Mouse (Mus musculus): ENCODE measurements around the gene Ppard.

Gene Ppard

DNA sequence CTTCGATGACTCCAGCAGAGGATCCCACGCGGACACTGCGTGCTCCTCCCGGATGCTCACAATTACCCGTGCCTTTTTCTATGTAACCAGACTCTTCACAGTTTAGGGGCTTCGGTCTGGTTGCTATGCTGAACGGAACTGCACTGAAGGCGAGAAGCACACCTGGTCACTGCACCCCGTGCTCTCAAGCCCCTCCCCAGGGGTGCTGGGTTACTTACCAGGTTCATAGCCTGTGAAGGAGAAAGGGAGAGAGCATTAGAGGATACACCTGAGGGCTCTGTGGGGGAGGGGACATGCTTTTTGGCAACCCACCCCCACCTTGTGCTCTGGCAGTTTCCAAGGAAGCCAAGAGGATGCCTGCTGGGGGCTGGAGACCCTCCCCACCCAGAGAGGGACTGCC, 102.8 kb downstream of the Ppard start:
- no peak for DNase-seq (ENCODE audit: low spot score in 2 of 2)

DNA sequence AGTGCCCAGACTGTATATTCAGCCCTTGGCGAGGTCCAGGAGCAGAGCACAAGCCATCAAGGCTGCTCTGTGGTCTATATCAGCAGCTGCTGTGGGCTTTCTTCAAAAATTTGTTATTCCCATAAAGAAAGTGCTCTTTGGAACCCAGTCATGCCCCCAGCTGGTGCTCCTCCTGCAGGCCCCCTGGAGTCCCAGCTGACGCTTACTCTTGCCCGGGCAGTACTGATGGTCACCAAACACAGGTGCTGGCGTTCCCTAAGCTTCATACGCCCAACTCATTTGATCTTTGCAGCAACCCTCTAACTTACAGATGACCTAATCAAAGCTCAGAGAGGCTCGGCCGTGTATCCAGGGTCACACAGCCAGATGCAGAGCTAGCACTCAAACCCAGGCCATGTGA, 105.0 kb downstream of the Ppard start:
- no peak for DNase-seq (ENCODE audit: low spot score in 2 of 2)

DNA sequence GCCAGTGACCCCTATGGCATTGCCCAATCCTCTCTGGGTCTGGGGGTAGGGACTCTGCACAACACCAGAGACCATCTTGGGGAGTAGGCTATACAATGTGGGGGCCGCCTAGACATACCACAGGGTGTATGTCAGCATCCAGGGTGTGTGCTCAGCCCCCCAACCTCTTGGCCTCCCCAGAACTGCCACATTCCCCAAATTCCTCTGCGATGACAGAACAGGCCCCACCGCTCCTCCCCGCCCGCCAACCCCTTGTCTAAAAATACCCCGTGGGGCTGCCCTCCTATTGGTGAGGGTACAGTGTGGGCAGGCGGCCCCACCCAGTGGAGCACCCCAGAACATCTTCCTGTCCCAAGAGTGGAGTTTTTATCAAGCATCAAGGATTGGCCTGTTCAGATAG, 108.1 kb downstream of the Ppard start:
- no peak for DNase-seq (ENCODE audit: low spot score in 2 of 2)

DNA sequence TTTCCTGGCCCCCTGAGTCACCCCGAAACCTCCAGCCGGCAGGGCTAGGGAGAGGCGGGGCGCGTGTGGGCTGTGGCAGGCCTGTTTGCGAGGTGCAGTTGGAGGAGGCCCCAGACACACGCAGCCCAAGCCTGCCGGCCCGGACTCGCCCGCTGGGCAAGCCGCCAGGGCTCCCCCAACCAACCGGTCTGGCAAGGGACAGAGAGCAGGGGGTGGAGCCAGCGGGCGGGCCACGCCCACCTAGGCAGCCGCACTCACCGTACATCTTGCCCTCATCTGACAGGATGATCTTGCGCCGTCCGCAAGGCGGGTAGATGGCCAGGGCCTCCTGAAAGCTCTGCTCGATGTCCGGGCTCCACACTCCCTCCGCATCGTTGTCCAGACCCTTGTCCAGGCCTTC, 108.6 kb downstream of the Ppard start:
- peak; percentile 66 to 85 for DNase-seq (ENCODE audit: low spot score in 2 of 2)

DNA sequence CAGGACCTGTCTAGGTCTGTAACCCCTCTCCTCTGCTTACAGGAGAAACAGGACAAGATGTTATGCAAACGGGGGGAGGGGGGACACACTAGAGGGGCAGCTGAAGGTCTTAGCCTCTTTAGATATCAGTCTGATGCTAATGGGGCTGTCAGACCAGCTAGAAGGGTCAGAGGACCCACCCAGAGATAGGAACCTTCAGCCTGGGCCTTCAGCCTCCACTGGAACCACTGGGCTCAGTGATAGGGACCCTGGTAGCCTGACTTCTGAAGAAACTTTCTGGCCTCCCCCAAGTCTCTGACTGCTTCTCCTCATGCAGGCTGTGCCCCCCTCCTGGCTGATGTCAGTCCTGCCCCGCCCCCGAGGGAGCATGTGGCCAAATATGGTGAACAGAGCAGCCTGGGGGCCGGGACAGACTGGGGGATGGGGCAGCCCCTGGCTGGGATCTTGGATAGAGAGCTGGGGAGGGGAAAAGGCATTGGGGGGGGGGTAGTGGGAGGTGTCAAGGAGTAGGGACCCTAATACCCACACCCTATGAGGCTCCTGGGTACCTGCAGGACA, 111.6 kb downstream of the Ppard start:
- no peak for DNase-seq (ENCODE audit: low spot score in 2 of 2)

DNA sequence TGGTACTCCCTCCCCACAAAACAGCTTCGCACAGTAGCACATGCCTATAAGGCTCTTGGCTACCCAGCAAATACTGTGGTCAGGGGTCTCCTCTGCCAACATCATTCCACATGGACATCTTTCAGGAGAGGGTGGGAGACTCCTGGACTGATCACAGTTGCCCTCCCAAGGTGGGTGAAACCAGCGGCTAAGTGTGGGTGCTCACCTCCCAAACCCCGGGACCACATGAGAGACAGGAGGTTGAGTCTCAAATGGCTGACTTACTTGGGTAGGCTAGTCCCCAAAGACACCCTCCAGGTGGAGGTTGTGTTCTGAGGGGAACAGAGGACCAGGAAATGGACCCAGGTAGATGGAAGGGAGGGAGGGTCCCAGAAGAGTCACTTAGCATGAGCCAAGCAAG, 112.2 kb downstream of the Ppard start:
- no peak for DNase-seq (ENCODE audit: low spot score in 2 of 2)

DNA sequence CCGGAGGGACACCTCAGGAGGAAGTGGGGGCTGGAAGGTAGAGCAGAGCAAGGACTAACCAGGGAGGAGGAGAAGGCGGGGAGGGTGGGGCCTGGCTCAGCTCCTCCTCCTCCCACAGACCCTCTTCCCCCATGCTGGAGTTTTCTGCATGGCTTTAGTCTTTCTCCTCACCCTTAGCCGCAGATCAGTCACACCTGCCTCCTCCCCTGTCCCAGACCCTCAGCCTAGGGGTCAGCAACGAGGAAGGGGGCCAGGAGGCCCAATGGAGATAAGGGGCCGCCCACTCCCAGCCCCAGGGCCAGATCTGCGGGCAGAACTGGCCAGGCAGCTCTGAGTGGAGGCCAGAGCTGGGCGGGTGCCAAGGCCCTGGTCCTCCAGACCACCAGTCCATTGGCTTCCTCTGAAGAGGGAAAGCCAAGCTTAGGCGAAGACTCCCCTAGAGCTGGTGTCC, 112.8 kb downstream of the Ppard start:
- no peak for DNase-seq (ENCODE audit: low spot score in 2 of 2)

DNA sequence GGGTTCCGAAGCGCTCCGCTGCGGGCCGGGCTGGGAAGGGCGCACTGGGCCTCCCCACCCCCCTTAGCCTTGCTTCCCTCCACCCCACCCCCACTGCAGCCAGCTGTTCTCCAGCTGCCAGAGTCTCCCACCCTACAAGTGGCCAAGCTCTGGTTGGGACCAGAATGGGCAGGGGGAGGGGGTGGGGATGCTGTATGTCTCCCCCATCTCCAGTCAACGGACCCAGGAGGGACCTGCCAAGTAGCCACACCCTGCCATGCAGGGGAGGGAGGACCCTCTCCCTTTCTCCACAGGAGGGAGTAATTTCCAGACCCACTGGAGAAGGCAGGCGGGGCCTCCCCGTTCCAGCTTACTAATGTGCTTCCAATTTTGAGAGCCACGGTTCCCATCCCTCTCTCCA, 113.4 kb downstream of the Ppard start:
- no peak for DNase-seq (ENCODE audit: low spot score in 2 of 2)

DNA sequence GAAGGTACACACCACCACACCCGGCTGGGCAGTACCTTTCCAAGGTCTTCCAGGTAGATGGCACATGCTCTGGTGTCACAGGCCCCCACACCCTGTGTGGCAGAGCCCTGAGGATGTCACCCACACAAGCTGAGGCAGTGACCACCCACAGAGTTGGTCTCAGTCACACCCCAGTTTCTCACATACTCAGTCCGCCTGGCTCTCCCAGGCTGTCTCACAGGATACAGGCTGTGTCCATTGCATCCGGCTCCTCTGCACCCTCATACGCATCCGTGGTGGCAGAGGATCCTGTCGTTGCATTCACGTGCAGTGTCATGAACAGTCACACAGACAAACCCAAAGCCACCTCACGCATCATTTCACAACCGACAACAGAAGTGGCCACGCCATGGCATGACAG, 114.8 kb downstream of the Ppard start:
- DNase-seq (ENCODE audit: low spot score in 2 of 2) = no peak

DNA sequence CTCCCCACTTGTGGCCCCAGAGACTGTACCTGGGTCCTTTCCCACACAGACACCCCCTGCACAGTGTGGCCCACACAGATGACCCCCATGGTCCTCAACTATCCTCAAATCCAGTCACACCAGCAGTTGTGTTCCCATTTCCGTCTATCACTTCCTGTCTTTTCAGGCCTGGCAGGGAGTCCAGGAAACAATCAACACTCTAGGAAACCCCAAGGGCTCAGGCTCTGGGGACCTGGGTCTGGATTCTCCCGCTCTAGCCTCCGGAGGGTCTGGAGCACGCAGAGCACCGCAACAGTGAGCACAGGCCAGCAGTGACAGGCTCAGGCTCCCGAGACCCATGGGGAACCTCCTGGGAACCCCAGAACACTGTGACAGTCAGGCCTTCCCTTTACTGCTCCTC, 115.7 kb downstream of the Ppard start:
- no peak for DNase-seq (ENCODE audit: low spot score in 2 of 2)

DNA sequence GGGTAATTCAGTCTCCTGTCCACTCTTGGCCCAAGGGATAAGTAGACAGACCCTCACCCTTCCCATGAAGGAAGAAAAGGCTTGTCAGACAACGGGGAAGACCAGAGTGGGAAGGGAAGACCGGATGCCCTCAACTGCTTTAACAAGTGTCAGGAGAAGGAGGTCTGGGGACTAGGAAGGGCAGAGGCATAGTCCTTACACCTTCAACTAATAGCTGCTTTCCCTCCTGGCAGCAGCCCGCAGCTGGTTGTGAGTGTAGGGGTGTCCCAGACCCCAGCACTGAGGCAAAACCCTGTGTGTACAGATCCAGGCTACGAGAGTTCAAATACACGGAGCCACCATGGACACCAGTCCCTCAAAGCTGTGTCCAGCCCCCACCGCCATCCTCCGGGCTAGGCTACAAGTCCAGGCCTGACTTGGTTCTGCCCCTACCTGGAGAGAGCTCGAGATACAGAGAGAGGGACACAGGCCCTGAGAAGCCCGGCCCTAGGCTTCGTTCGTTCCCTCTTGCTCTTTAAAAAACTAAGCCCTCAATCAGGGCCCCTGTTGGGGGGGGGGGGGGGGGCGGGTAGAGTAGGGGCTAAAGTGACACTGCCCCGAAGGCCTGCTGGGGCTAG, 116.9 kb downstream of the Ppard start:
- DNase-seq (ENCODE audit: low spot score in 2 of 2) = no peak

DNA sequence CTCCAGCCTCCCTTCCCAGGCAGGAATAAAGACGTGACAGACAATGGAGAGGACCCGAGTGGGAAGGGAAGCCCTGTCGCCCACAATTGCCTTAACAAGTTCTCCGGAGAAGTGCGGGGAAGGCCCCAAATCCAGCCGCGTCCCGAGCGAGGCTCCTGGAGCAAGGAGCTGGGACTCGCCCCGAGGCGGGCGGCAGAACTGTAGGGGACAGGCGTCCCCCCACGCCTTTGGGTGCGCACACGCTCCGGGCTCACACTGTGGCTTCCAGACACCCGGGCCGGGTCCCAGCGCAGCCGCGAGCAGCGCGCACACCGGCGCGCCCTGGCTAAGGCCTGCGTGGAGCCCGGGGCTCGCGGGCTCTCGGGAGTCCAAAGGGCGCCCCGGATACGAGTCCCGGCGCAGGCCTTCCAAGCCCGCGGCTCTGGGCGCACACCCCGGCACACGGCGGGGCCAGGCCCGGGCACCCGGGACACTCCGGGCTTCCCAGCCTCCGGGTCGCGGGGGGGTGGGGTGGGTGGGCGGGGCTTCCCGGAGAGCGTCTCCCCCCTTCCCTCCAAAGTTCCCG, 117.5 kb downstream of the Ppard start:
- DNase-seq (ENCODE audit: low spot score in 2 of 2) = no peak

DNA sequence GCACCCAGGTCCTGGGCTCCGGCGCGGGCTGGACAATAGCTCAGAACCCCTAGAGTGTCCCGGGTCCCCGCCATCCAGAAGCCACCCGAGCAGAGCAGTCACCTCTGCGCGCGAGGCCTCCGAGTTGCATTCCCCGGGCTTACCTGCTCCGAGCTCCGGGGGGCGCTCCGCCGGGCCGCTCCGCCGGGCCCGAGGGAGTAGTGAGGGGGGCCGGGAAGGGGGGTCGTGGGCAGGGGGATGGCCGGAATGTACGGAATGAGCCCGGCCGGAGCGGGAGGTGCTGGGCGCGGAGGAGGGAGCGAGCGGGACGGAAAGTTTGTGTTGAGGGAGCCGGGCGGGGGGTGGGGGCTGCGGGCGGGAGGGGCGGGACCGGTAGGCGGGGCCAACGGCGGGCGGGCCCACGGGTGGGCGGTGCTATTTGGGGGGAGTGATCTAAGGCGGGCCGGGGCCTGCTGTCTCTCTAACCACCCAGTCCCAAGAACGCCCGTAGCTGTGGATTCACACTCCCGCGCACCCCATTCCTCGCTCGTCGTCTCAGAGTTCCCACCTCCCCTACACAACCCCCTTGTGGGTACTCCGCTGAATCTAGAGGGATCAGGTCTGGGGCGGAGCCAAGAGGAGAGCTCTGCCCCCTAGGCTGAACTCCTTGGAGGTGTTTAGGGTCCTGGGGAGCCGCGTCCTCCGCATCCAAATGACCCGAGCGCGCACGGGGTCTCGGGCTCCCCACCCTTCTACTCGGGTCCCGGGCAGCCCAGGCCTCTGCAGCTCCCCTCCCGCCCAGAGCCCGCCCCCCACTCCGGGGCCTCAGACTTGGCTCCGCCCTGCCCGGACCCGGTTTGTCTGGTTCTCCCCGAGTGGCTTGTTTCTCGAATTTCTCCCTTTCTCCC, 118.2 kb downstream of the Ppard start, which contains the start of gene Tead3:
Tead3 (minus strand) TSS at position 352 of the 887 bp plus-strand sequence.
- peak; percentile 50 to 66 for DNase-seq (ENCODE audit: low spot score in 2 of 2)
